Mouse (Mus musculus) limb, embryonic 11.5 days (tissue): Measurements from ENCODE around the gene Nell1. TPM values are rescaled to one million over a fixed set of nuclear protein-coding genes. Genes with fewer than 3 reads are reported as not detected.
"Not testable (repeated sequence)": the region's sequence is repeated elsewhere in the genome, so short reads cannot be mapped to it uniquely, and the experiment has no call there.

Experiments used
- ATAC-seq: fragments of 200-750 bp; cut with Nextera tagmentation; 2 replicates; pipeline ENCODE4 v1.8.0; 2017; ENCODE audit warnings: low read depth; ENCODE audit not compliant: insufficient number of reproducible peaks, low FRiP score, low TSS enrichment
- DNase-seq: peaks from one replicate; pipeline ENCODE4 v3.0.0-alpha.2; 2015; ENCODE audit warnings: low spot score
- H3K27ac ChIP-seq: fragments of 300-500 bp; sonication (generic); replicated peaks from 2 replicates; pipeline ENCODE4 v1.5.1; 2014; ENCODE audit warnings: low read depth, mild to moderate bottlenecking, low read length
- H3K27me3 ChIP-seq: fragments of 300-500 bp; sonication (generic); 2 replicates; pipeline ENCODE4 v1.6.1; 2014; ENCODE audit warnings: mild to moderate bottlenecking, low read length, mixed read lengths; ENCODE audit not compliant: control insufficient read depth, insufficient read depth
- H3K36me3 ChIP-seq: fragments of 300-500 bp; sonication (generic); 2 replicates; pipeline ENCODE4 v1.6.1; 2014; ENCODE audit warnings: mild to moderate bottlenecking, low read length, moderate library complexity, mixed read lengths; ENCODE audit not compliant: control insufficient read depth, insufficient read depth
- H3K4me1 ChIP-seq: fragments of 300-500 bp; sonication (generic); 2 replicates; pipeline ENCODE4 v1.6.1; 2014; ENCODE audit warnings: low read length, mixed read lengths; ENCODE audit not compliant: control insufficient read depth, insufficient read depth
- H3K4me2 ChIP-seq: fragments of 300-500 bp; sonication (generic); 2 replicates; pipeline ENCODE4 v1.6.1; 2014; ENCODE audit warnings: low read depth, mild to moderate bottlenecking, moderate library complexity; ENCODE audit not compliant: severe bottlenecking
- H3K4me3 ChIP-seq: fragments of 300-500 bp; sonication (generic); 2 replicates; pipeline ENCODE4 v1.5.1; 2014; ENCODE audit warnings: low read depth, low read length
- H3K9ac ChIP-seq: fragments of 300-500 bp; sonication (generic); 2 replicates; pipeline ENCODE4 v1.6.1; 2014; ENCODE audit warnings: mild to moderate bottlenecking, low read length
- H3K9me3 ChIP-seq: fragments of 300-500 bp; sonication (generic); 2 replicates; pipeline ENCODE4 v1.6.1; 2016; ENCODE audit warnings: low read length; ENCODE audit not compliant: control insufficient read depth
- WGBS: fragments of 180-500 bp; shearing (Covaris S2); extraction: QIAGEN DNeasy Blood & Tissue Kit; methylation state at CpG from one replicate; pipeline ENCODE4 v1.1.7; 2014; 5-methylcytosine and 5-hydroxymethylcytosine counted together
- polyA plus RNA-seq: library from polyadenylated mRNA; unstranded; fragments of >200 nt; fragmentation: Nextera tagmentation; extraction: Ambion mirVana; gene quantifications from 2 replicates; pipeline ENCODE4 v1.2.1, GENCODE M21; 2014

Nell1 gene
- polyA plus RNA-seq: 0.65 and 1.9 TPM in 2 replicates

- ATAC-seq: peak; percentile 55; the same call in 1 of the 2 replicates
- WGBS: under 1% methylated on average over 52 of the region's 52 CpGs
These were observed at the start of gene Nell1 for GRCm38 (mm10) chr7:49974841-49975440. Gene Nell1 (plus strand): TSS chr7:49974864.

GRCm38 (mm10) chr7:49928571-49928970 is 46.1 kb upstream of the Nell1 start:
- WGBS: 39% methylated on average over 3 of the region's 3 CpGs

More at GRCm38 (mm10) chr7:49974841-49975440, at the start of gene Nell1:
- H3K4me3 ChIP-seq: peak within 1 kb of the TSS; percentile 46
- peak; percentile 66 for DNase-seq
- H3K27me3 ChIP-seq: peaks cover 48% of the 10 kb centered on the region
- H3K9me3 ChIP-seq: no peaks in the 10 kb centered on the region
- H3K27ac ChIP-seq: no peak within 1 kb of the TSS
- no peaks in the 10 kb centered on the region for H3K36me3 ChIP-seq
- peaks cover 7% of the 10 kb centered on the region for H3K4me1 ChIP-seq
- H3K4me2 ChIP-seq: peak within 1 kb of the TSS; percentile 89
- peak within 1 kb of the TSS; percentile 35; the same call in 1 of the 2 replicates for H3K9ac ChIP-seq

GRCm38 (mm10) chr7:49929999-49930398 is 44.7 kb upstream of the Nell1 start:
- ATAC-seq (no peak), DNase-seq (no peak)
- Histone ChIP-seq H3K27me3 (no peaks in the 10 kb centered on the region), H3K27ac (no peak overlapping the region), H3K4me3 (no peak overlapping the region), H3K4me2 (no peak overlapping the region), H3K9ac (no peak overlapping the region), H3K4me1 (no peaks in the 10 kb centered on the region), H3K9me3 (no peaks in the 10 kb centered on the region), H3K36me3 (no peaks in the 10 kb centered on the region)
- WGBS: 90% methylated on average over 4 of the region's 4 CpGs

More at GRCm38 (mm10) chr7:49928571-49928970, 46.1 kb upstream of the Nell1 start:
- Histone ChIP-seq H3K9me3 (no peaks in the 10 kb centered on the region), H3K27ac (no peak overlapping the region), H3K27me3 (no peaks in the 10 kb centered on the region), H3K4me2 (no peak overlapping the region), H3K4me3 (no peak overlapping the region), H3K4me1 (no peaks in the 10 kb centered on the region), H3K9ac (no peak overlapping the region), H3K36me3 (no peaks in the 10 kb centered on the region)
- peak; percentile 48 for DNase-seq
- ATAC-seq: 0 out of 2 replicates have a peak, but pooled peaks have one; percentile 45

- H3K27ac ChIP-seq, ATAC-seq, DNase-seq, H3K9ac ChIP-seq, H3K36me3 ChIP-seq, H3K4me3 ChIP-seq, H3K9me3 ChIP-seq, H3K4me2 ChIP-seq, H3K27me3 ChIP-seq, H3K4me1 ChIP-seq: not testable (repeated sequence)
- 89% methylated on average over 14 of the region's 14 CpGs for WGBS
These were observed 41.1 kb upstream of the Nell1 start for GRCm38 (mm10) chr7:49933386-49934115.

GRCm38 (mm10) chr7:49936821-49937220 is 37.8 kb upstream of the Nell1 start:
- Histone ChIP-seq H3K4me1 (0 out of 2 replicates have a peak, but pooled peaks cover 2% of the 10 kb centered on the region), H3K36me3 (no peaks in the 10 kb centered on the region), H3K4me3 (no peak overlapping the region), H3K27me3 (no peaks in the 10 kb centered on the region), H3K9me3 (no peaks in the 10 kb centered on the region), H3K4me2 (no peak overlapping the region), H3K9ac (no peak overlapping the region), H3K27ac (no peak overlapping the region)
- no peak for DNase-seq
- WGBS: 89% methylated on average over 3 of the region's 3 CpGs
- no peak for ATAC-seq

GRCm38 (mm10) chr7:49942023-49942422 is 32.6 kb upstream of the Nell1 start:
- Histone ChIP-seq H3K4me3 (no peak overlapping the region), H3K27ac (no peak overlapping the region)
- 0 out of 2 replicates have a peak, but pooled peaks have one; percentile 35 for ATAC-seq

GRCm38 (mm10) chr7:49942490-49942889 is 32.2 kb upstream of the Nell1 start:
- no peak overlapping the region for H3K27ac ChIP-seq
- H3K4me2 ChIP-seq: no peak overlapping the region
- no peaks in the 10 kb centered on the region for H3K36me3 ChIP-seq
- no peak overlapping the region for H3K4me3 ChIP-seq
- H3K9ac ChIP-seq: no peak overlapping the region
- no peak for ATAC-seq
- no peaks in the 10 kb centered on the region for H3K27me3 ChIP-seq
- WGBS: 53% methylated on average over 5 of the region's 5 CpGs
- no peak for DNase-seq
- H3K4me1 ChIP-seq: 0 out of 2 replicates have a peak, but pooled peaks cover 4% of the 10 kb centered on the region
- no peaks in the 10 kb centered on the region for H3K9me3 ChIP-seq

More at GRCm38 (mm10) chr7:49942023-49942422, 32.6 kb upstream of the Nell1 start:
- 0 out of 2 replicates have a peak, but pooled peaks cover 4% of the 10 kb centered on the region for H3K4me1 ChIP-seq
- no peaks in the 10 kb centered on the region for H3K36me3 ChIP-seq
- no peaks in the 10 kb centered on the region for H3K9me3 ChIP-seq
- no peak overlapping the region for H3K4me2 ChIP-seq
- peak; percentile 38 for DNase-seq
- H3K27me3 ChIP-seq: no peaks in the 10 kb centered on the region
- no peak overlapping the region for H3K9ac ChIP-seq
- 34% methylated on average over 3 of the region's 3 CpGs for WGBS

- Histone ChIP-seq H3K4me2 (no peak overlapping the region), H3K36me3 (no peaks in the 10 kb centered on the region), H3K9me3 (no peaks in the 10 kb centered on the region), H3K9ac (no peak overlapping the region), H3K4me1 (0 out of 2 replicates have a peak, but pooled peaks cover 3% of the 10 kb centered on the region), H3K27ac (no peak overlapping the region), H3K4me3 (no peak overlapping the region), H3K27me3 (no peaks in the 10 kb centered on the region)
- DNase-seq (no peak), ATAC-seq (no peak)
- 87% methylated on average over 9 of the region's 9 CpGs for WGBS
These were observed 28.0 kb upstream of the Nell1 start for GRCm38 (mm10) chr7:49946691-49947090.
